Mouse (Mus musculus) heart, adult 9 months (tissue): Measurements from ENCODE around the gene Mylpf.

ENCODE experiments used
- DNase-seq, 2 experiments: peaks; one replicate each; pipeline ENCODE4 v3.0.0; 2022; ENCODE audit warnings: low spot score in 2 of 2

Mylpf gene

DNA sequence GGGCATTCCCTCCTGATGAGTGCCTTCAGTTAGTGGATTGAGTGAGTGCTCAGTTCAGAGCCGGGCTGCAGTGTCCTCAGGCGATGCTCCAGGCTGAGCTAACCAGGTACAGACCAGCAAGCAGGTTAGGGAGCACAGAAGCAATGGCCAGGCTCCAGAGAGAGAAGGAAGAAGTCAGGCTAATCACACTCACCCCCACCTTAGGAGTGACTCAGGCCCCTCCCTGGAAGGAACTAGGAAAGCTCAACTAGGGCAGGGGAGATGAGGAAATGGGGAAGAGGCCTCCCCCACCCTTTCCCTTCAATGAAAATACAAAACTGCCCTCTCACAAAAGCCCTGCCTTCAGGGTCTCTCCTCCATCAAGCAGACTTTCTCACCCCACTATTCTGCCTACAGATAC is 2.1 kb upstream of the Mylpf start:
- no peak for DNase-seq

- peak in 1 of 2 experiments; percentile 42 for DNase-seq
Observed at GRCm38 (mm10) chr7:127207374-127208294, 1.1 kb upstream of the Mylpf start.

DNA sequence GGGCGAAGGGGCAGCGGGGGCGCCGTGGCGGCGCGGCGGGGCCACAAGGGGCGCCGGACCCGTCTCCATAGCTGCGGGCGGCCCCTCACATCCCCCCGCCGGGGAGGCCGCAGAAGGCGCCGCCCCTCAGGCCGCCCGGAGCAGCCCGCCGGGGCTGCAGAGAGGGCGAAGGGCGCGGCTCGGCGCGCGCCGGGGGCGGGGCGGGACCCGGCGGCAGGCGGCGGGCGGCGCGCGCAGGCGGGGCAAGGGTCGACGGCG is 466 bp upstream of the Mylpf start, which contains the start of gene Tbc1d10b:
Gene Tbc1d10b (minus strand): TSS at position 174 of the 258 bp plus-strand sequence.
- no peak for DNase-seq

- DNase-seq, result no peak
Observed at GRCm38 (mm10) chr7:127209851-127210250, 1.2 kb downstream of the Mylpf start.

DNA sequence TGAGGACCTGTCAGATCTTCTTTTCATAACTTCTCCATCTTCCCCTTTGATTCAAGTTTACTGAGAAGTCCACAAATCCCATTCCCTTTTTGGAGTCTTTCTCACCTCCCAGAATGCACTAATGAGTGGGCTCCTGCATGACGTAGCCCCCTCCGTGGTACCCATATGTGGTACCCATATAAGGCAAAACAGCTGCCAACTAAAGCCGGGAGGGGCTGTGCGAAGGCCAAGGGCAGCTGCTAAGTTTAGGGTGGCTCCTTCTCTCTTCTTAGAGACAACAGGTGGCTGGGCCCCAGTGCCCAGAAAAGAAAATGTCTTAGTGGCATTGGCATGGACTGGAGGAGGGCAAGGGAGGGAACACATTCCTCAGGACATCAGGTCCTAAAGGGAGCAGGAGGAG is 1.6 kb downstream of the Mylpf start:
- no peak for DNase-seq

DNA sequence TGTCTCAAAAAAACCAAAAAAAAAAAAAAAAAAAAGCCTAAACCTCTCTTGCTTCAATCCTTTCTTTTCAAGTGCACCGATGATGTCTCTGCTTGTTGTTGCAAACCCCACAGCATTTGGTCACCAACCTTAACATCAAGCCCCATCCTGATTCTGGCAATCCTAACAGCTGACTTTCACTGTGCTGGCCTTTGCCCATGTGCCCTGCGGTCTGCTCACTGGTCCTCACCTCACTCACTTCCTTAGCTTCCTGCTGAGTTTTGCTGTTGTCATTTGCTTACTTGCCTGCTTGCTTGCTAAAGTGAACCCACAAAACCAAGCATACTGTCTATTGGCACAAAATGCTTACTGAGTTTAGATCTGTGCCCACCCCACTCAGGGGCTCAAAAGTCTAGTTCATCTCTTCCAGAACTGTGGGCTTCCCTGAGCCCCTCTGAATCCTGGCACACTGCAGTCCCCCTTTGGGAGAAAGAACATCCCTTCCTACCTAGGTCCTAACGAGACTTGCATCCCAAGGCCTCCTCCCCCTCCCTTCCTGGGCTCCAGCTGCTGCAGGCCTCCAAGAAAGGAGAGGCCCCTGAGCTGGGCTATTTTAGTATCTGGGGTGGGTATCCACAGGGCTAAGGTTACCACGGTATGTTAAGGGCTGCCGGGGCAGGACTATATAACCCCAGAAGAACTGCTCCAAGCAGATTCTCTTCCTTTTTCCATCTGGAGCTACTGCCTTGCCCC is 2.5 kb downstream of the Mylpf start:
- no peak for DNase-seq

GRCm38 (mm10) chr7:127212432-127213250 is 4.0 kb downstream of the Mylpf start:
- DNase-seq, result no peak

DNA sequence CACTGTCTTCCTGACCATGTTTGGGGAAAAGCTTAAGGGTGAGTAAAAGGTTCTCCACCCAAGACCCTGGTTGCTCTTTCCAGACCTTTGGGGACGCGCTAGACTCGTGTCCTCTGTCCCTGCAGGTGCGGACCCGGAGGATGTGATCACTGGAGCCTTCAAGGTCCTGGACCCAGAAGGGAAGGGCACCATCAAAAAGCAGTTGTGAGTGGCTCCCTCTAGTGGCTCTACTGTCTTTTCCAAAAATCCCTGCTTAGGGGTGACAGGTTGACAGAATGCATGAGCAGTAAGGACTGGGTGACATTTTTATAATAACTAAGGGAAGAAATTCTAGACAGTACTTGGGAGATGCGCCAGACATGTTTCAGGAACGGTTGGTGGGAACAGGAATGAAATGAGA is 4.8 kb downstream of the Mylpf start:
- no peak for DNase-seq

- no peak for DNase-seq
Observed at GRCm38 (mm10) chr7:127213930-127214329, 5.2 kb downstream of the Mylpf start.

GRCm38 (mm10) chr7:127214521-127214920 is 5.8 kb downstream of the Mylpf start:
- DNase-seq, result no peak

- peak in 1 of 2 experiments; percentile 54 for DNase-seq
Observed at GRCm38 (mm10) chr7:127214981-127215871, 6.5 kb downstream of the Mylpf start.

DNA sequence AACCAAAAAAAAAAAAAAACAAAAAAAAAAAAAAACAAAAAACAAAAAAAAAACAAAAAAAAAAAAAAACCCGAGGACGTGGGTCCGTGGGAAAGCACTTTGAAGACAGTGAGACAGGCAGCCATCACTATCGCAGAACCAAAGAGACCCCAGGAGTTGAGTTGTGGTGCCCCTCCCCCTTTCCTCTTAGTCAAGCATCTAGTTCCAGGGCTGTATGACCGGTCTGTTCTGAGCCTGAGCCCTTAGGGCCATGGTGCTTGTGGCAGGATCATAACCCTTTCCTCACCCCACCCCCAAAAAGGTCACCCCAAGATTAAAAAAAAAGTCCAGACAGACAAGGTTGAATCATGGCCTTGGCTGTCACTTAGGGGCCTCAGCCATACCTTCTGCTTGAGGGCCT is 7.6 kb downstream of the Mylpf start:
- DNase-seq, result no peak

GRCm38 (mm10) chr7:127217475-127217874 is 8.8 kb downstream of the Mylpf start:
- DNase-seq, result no peak

DNA sequence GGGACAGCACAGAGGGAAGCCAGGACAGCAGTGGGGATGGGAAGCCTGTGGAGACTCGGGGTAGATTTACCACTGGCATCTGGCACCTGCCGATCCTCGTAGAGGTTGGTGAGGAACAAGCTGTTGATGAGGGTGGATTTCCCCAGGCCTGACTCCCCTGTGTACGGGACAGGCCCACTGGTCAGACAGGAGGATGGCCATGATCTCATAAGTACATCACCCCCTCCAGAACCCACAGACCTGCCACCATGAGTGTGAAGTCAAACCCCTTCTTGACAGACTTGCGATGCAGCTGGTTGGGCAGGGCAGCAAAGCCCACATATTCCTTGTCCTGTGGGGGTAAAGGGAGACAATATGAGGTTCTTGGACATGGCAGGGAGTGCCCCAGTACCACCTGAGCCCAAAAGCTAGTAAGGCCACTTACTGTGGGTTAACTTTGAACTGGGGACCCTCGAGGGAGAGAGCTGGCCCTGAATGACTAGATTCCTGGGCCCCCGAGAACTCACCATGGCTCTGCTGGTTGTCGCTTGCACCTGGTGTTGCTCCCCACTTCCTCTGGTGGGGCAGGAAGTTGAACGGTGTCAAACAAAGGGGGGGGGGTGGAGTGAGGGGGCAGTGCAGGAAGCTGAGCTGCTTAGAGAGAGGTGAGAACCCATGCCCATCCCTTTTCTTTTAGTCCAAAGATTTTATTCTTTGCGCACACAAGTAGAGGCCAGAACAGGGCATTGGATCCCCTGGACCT is 9.4 kb downstream of the Mylpf start:
- DNase-seq, result no peak

DNA sequence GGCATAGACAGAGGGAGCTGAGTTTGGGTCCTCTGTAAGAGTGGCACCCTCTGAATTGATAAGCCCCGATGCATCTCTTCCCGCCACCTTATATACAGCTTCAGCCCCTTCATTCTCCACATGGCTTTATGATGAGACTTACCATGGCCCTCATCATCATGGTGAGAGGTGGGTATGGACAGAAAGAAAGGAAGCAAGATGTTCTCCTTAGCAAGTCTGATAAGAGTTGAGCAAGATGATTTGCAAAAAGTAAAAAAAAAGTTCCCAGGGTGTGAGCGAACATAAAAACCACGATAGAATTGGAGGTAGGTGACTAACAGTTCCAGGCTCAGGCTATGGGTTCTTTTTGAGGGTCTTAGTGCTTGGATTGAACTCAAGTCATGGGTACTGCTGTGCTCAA is 10.0 kb downstream of the Mylpf start:
- DNase-seq, result no peak

- no peak for DNase-seq
Observed at GRCm38 (mm10) chr7:127220440-127220839, 11.8 kb downstream of the Mylpf start.

GRCm38 (mm10) chr7:127223106-127223505 is 14.4 kb downstream of the Mylpf start:
- no peak for DNase-seq

DNA sequence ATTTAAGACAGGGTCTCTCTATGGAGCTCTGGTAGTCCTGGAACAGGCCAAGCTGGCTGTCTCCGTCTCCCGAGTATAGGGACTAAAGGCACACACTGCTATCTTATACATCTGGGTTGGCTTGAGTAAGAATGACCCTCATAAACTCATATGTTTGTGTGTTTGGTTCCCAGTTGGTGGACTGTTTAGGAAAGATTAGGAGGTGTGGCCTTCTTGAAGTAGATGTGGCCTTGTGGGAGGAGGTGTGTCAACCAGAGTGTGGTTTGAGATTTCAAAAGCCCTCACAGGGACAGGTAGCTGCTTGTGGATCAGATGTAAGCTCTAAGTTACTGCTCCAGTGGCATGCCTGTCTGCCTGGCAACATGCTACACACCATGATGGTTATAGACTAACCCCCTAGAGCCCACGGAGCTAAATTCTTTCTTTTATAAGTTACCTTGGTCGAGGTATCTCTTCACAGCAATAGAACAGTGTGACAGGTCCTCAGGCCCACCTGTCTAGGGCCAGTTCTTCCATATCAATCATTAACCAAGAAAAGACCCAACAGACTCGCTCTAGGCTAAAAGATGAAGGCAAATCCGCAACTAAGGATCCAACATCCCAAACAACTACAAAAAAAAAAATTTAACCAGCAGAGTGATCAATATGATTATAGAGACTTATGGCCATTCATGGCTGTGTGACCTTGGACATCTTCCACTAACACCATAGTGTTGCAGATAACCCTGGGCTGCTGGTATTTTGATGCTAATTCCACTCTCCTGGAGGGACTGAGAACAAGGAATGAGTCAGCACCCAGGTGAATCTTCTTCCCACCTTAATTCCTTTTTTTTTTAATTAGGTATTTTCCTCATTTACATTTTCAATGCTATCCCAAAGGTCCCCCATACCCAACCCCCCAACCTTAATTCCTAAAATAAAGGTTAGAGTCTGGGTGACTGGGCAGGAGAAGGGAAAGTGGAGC is 15.1 kb downstream of the Mylpf start:
- DNase-seq, result no peak

- DNase-seq, result no peak
Observed at GRCm38 (mm10) chr7:127224616-127225015, 15.9 kb downstream of the Mylpf start.
